Mouse (Mus musculus) limb, embryonic 11.5 days (tissue): ENCODE data around the gene Acad9. TPM values are rescaled to one million over a fixed set of nuclear protein-coding genes. Genes with fewer than 3 reads are reported as not detected.
A peak's percentile ranks its signal among the peaks of the same experiment; 100 is the strongest.

ENCODE experiments used
- ATAC-seq: fragments of 200-750 bp; cut with Nextera tagmentation; 2 replicates; pipeline ENCODE4 v1.8.0; 2017; ENCODE audit warnings: low read depth; ENCODE audit not compliant: insufficient number of reproducible peaks, low FRiP score, low TSS enrichment
- DNase-seq: peaks from one replicate; pipeline ENCODE4 v3.0.0-alpha.2; 2015; ENCODE audit warnings: low spot score
- H3K27ac ChIP-seq: fragments of 300-500 bp; sonication (generic); replicated peaks from 2 replicates; pipeline ENCODE4 v1.5.1; 2014; ENCODE audit warnings: low read depth, mild to moderate bottlenecking, low read length
- H3K27me3 ChIP-seq: fragments of 300-500 bp; sonication (generic); 2 replicates; pipeline ENCODE4 v1.6.1; 2014; ENCODE audit warnings: mild to moderate bottlenecking, low read length, mixed read lengths; ENCODE audit not compliant: control insufficient read depth, insufficient read depth
- H3K36me3 ChIP-seq: fragments of 300-500 bp; sonication (generic); 2 replicates; pipeline ENCODE4 v1.6.1; 2014; ENCODE audit warnings: mild to moderate bottlenecking, low read length, moderate library complexity, mixed read lengths; ENCODE audit not compliant: control insufficient read depth, insufficient read depth
- H3K4me1 ChIP-seq: fragments of 300-500 bp; sonication (generic); 2 replicates; pipeline ENCODE4 v1.6.1; 2014; ENCODE audit warnings: low read length, mixed read lengths; ENCODE audit not compliant: control insufficient read depth, insufficient read depth
- H3K4me2 ChIP-seq: fragments of 300-500 bp; sonication (generic); 2 replicates; pipeline ENCODE4 v1.6.1; 2014; ENCODE audit warnings: low read depth, mild to moderate bottlenecking, moderate library complexity; ENCODE audit not compliant: severe bottlenecking
- H3K4me3 ChIP-seq: fragments of 300-500 bp; sonication (generic); 2 replicates; pipeline ENCODE4 v1.5.1; 2014; ENCODE audit warnings: low read depth, low read length
- H3K9ac ChIP-seq: fragments of 300-500 bp; sonication (generic); 2 replicates; pipeline ENCODE4 v1.6.1; 2014; ENCODE audit warnings: mild to moderate bottlenecking, low read length
- H3K9me3 ChIP-seq: fragments of 300-500 bp; sonication (generic); 2 replicates; pipeline ENCODE4 v1.6.1; 2016; ENCODE audit warnings: low read length; ENCODE audit not compliant: control insufficient read depth
- WGBS: fragments of 180-500 bp; shearing (Covaris S2); extraction: QIAGEN DNeasy Blood & Tissue Kit; methylation state at CpG from one replicate; pipeline ENCODE4 v1.1.7; 2014; 5-methylcytosine and 5-hydroxymethylcytosine counted together
- polyA plus RNA-seq: library from polyadenylated mRNA; unstranded; fragments of >200 nt; fragmentation: Nextera tagmentation; extraction: Ambion mirVana; gene quantifications from 2 replicates; pipeline ENCODE4 v1.2.1, GENCODE M21; 2014

Acad9 gene
- 94.7 and 96.4 TPM in 2 replicates for polyA plus RNA-seq

GRCm38 (mm10) chr3:36065843-36066651, at the start of gene Acad9:
Gene Acad9, plus strand, starts transcription at chr3:36065979.
- Histone ChIP-seq H3K36me3 (peaks cover 2% of the 10 kb centered on the region), H3K4me1 (no peaks in the 10 kb centered on the region), H3K9ac (peak within 1 kb of the TSS; percentile 85), H3K9me3 (no peaks in the 10 kb centered on the region), H3K27ac (no peak within 1 kb of the TSS), H3K27me3 (no peaks in the 10 kb centered on the region), H3K4me2 (peak within 1 kb of the TSS; percentile 74), H3K4me3 (peak within 1 kb of the TSS; percentile 89)
- WGBS = 1% methylated on average over 49 of the region's 49 CpGs
- DNase-seq (peak; percentile 98), ATAC-seq (peak; percentile 95)

- no peak overlapping the region for H3K9ac ChIP-seq
- H3K4me2 ChIP-seq = no peak overlapping the region
- no peaks in the 10 kb centered on the region for H3K27me3 ChIP-seq
- 83% methylated on average over 6 of the region's 6 CpGs for WGBS
- DNase-seq (no peak), ATAC-seq (no peak)
- no peaks in the 10 kb centered on the region for H3K4me1 ChIP-seq
- no peaks in the 10 kb centered on the region for H3K9me3 ChIP-seq
- no peak overlapping the region for H3K27ac ChIP-seq
- no peaks in the 10 kb centered on the region for H3K36me3 ChIP-seq
- no peak overlapping the region for H3K4me3 ChIP-seq
Observed at GRCm38 (mm10) chr3:36025732-36026131, 40.0 kb upstream of the Acad9 start.

- Histone ChIP-seq H3K9me3 (no peaks in the 10 kb centered on the region), H3K4me2 (no peak overlapping the region), H3K4me1 (no peaks in the 10 kb centered on the region), H3K4me3 (no peak overlapping the region), H3K27ac (no peak overlapping the region), H3K27me3 (no peaks in the 10 kb centered on the region), H3K36me3 (no peaks in the 10 kb centered on the region), H3K9ac (no peak overlapping the region)
- ATAC-seq (no peak), DNase-seq (no peak)
- 77% methylated on average over 4 of the region's 4 CpGs for WGBS
Observed at GRCm38 (mm10) chr3:36029993-36030392, 35.8 kb upstream of the Acad9 start.

GRCm38 (mm10) chr3:36031740-36032510, 33.9 kb upstream of the Acad9 start:
- 84% methylated on average over 6 of the region's 6 CpGs for WGBS
- DNase-seq = no peak
- no peak overlapping the region for H3K27ac ChIP-seq
- no peak overlapping the region for H3K4me3 ChIP-seq
- H3K4me1 ChIP-seq = no peaks in the 10 kb centered on the region
- H3K9me3 ChIP-seq = no peaks in the 10 kb centered on the region
- H3K27me3 ChIP-seq = no peaks in the 10 kb centered on the region
- ATAC-seq = no peak
- no peak overlapping the region for H3K4me2 ChIP-seq
- H3K36me3 ChIP-seq = no peaks in the 10 kb centered on the region
- no peak overlapping the region for H3K9ac ChIP-seq

- DNase-seq (no peak), ATAC-seq (no peak)
- H3K27me3 ChIP-seq = no peaks in the 10 kb centered on the region
- no peak overlapping the region for H3K9ac ChIP-seq
- H3K4me1 ChIP-seq = no peaks in the 10 kb centered on the region
- H3K9me3 ChIP-seq = no peaks in the 10 kb centered on the region
- H3K4me2 ChIP-seq = no peak overlapping the region
- H3K27ac ChIP-seq = no peak overlapping the region
- H3K36me3 ChIP-seq = no peaks in the 10 kb centered on the region
- H3K4me3 ChIP-seq = no peak overlapping the region
Observed at GRCm38 (mm10) chr3:36044520-36044919, 21.3 kb upstream of the Acad9 start.

GRCm38 (mm10) chr3:36045086-36045485, 20.7 kb upstream of the Acad9 start:
- H3K4me2 ChIP-seq = no peak overlapping the region
- H3K27me3 ChIP-seq = no peaks in the 10 kb centered on the region
- WGBS = 84% methylated on average over 4 of the region's 4 CpGs
- no peak overlapping the region for H3K4me3 ChIP-seq
- no peaks in the 10 kb centered on the region for H3K4me1 ChIP-seq
- no peak for DNase-seq
- no peaks in the 10 kb centered on the region for H3K9me3 ChIP-seq
- H3K9ac ChIP-seq = no peak overlapping the region
- H3K27ac ChIP-seq = no peak overlapping the region
- H3K36me3 ChIP-seq = no peaks in the 10 kb centered on the region
- no peak for ATAC-seq

- Histone ChIP-seq H3K36me3 (no peaks in the 10 kb centered on the region), H3K9me3 (no peaks in the 10 kb centered on the region), H3K27me3 (no peaks in the 10 kb centered on the region), H3K27ac (no peak overlapping the region), H3K4me3 (no peak overlapping the region), H3K4me1 (no peaks in the 10 kb centered on the region), H3K4me2 (no peak overlapping the region), H3K9ac (no peak overlapping the region)
- DNase-seq (no peak), ATAC-seq (no peak)
- WGBS = 78% methylated on average over 1 of the region's 1 CpGs
Observed at GRCm38 (mm10) chr3:36049106-36049505, 16.7 kb upstream of the Acad9 start.

GRCm38 (mm10) chr3:36053447-36053846, 12.3 kb upstream of the Acad9 start, which contains the start of gene Ccdc144b:
Gene Ccdc144b, minus strand, starts transcription at chr3:36053547.
- DNase-seq (no peak), ATAC-seq (no peak)
- Histone ChIP-seq H3K4me2 (no peak within 1 kb of the TSS), H3K36me3 (no peaks in the 10 kb centered on the region), H3K27ac (no peak within 1 kb of the TSS), H3K27me3 (no peaks in the 10 kb centered on the region), H3K4me3 (no peak within 1 kb of the TSS), H3K9ac (no peak within 1 kb of the TSS), H3K4me1 (no peaks in the 10 kb centered on the region), H3K9me3 (no peaks in the 10 kb centered on the region)
- WGBS = 90% methylated on average over 6 of the region's 6 CpGs
